Mouse (Mus musculus) heart, embryonic 14.5 days (tissue): ENCODE measurements around the gene Thra. TPM values are rescaled to one million over a fixed set of nuclear protein-coding genes. Genes with fewer than 3 reads are reported as not detected.

Experiments
- ATAC-seq: fragments of 200-750 bp; cut with Nextera tagmentation; 2 replicates; pipeline ENCODE4 v1.8.0; 2017; ENCODE audit warnings: low read depth, moderate TSS enrichment; ENCODE audit not compliant: insufficient number of reproducible peaks, insufficient read depth, low FRiP score
- H3K27ac ChIP-seq, 2 experiments: fragments of 200-500 bp in 1 of 2; fragments of 300-500 bp in 1 of 2; sonication (generic) in 1 of 2; replicated peaks in 1 of 2; 2 replicates each; pipeline ENCODE4 v1.5.1; 2012 to 2014; ENCODE audit warnings: low read depth in 2 of 2, low read length in 2 of 2, control low read depth in 1 of 2, mild to moderate bottlenecking in 1 of 2, mixed read lengths in 1 of 2; ENCODE audit not compliant: control insufficient read depth in 1 of 2, insufficient read depth in 1 of 2
- H3K27me3 ChIP-seq: fragments of 300-500 bp; sonication (generic); 2 replicates; pipeline ENCODE4 v1.6.1; 2014; ENCODE audit warnings: mild to moderate bottlenecking, low read length, control low read depth; ENCODE audit not compliant: control insufficient read depth, insufficient read depth
- H3K36me3 ChIP-seq: fragments of 300-500 bp; sonication (generic); 2 replicates; pipeline ENCODE4 v1.6.1; 2014; ENCODE audit warnings: mild to moderate bottlenecking, control low read depth, low read length, mixed read lengths; ENCODE audit not compliant: control insufficient read depth, insufficient read depth
- H3K4me1 ChIP-seq, 2 experiments: fragments of 200-500 bp in 1 of 2; fragments of 300-500 bp in 1 of 2; sonication (generic) in 1 of 2; 2 replicates each; pipeline ENCODE4 v1.6.1; 2012 to 2014; ENCODE audit warnings: low read length in 2 of 2, control low read depth in 1 of 2, mixed read lengths in 1 of 2; ENCODE audit not compliant: control insufficient read depth in 2 of 2, insufficient read depth in 2 of 2
- H3K4me2 ChIP-seq: fragments of 300-500 bp; sonication (generic); 2 replicates; pipeline ENCODE4 v1.6.1; 2014; ENCODE audit warnings: mild to moderate bottlenecking, low read length
- H3K4me3 ChIP-seq, 2 experiments: fragments of 200-500 bp in 1 of 2; fragments of 300-500 bp in 1 of 2; sonication (generic) in 1 of 2; 2 replicates each; pipeline ENCODE4 v1.5.1; 2012 to 2014; ENCODE audit warnings: low read length in 2 of 2, mild to moderate bottlenecking in 2 of 2, control low read depth in 1 of 2, low read depth in 1 of 2, moderate library complexity in 1 of 2; ENCODE audit not compliant: control insufficient read depth in 1 of 2, insufficient read depth in 1 of 2
- H3K9ac ChIP-seq: fragments of 300-500 bp; sonication (generic); 2 replicates; pipeline ENCODE4 v1.6.1; 2014; ENCODE audit warnings: mild to moderate bottlenecking, low read length
- H3K9me3 ChIP-seq: fragments of 300-500 bp; sonication (generic); 2 replicates; pipeline ENCODE4 v1.6.1; 2016; ENCODE audit warnings: low read length, control low read depth; ENCODE audit not compliant: control insufficient read depth
- WGBS: fragments of 180-500 bp; shearing (Covaris S2); extraction: QIAGEN DNeasy Blood & Tissue Kit; methylation state at CpG from one replicate; pipeline ENCODE4 v1.1.7; 2014; 5-methylcytosine and 5-hydroxymethylcytosine counted together
- polyA plus RNA-seq: library from polyadenylated mRNA; unstranded; fragments of >200 nt; fragmentation: Nextera tagmentation; extraction: Ambion mirVana; gene quantifications from 2 replicates; pipeline ENCODE4 v1.2.1, GENCODE M21; 2014

The Thra gene
- polyA plus RNA-seq, 1 experiment from 2014 or later = 55.6 TPM

GRCm38 (mm10) chr11:98746855-98747693, 6.6 kb downstream of the Thra start:
- H3K27me3 ChIP-seq = no peaks in the 10 kb centered on the region
- peaks cover 77 to 92% of the 10 kb centered on the region in 2 experiments for H3K4me1 ChIP-seq
- peak overlapping the region in 1 of 2 experiments; percentile 16; a peak in 2 of 4 replicates for H3K4me3 ChIP-seq
- H3K9ac ChIP-seq = peak overlapping the region; percentile 65
- peak overlapping the region; percentile 61 for H3K4me2 ChIP-seq
- 0 out of 2 replicates have a peak, but pooled peaks cover 3% of the 10 kb centered on the region for H3K36me3 ChIP-seq
- no peaks in the 10 kb centered on the region for H3K9me3 ChIP-seq
- ATAC-seq = peak; percentile 68
- WGBS = 6% methylated on average over 19 of the region's 19 CpGs
- peak overlapping the region; percentile 56 to 84 for H3K27ac ChIP-seq

- no peaks in the 10 kb centered on the region for H3K27me3 ChIP-seq
- H3K9me3 ChIP-seq = no peaks in the 10 kb centered on the region
- 33% methylated on average over 6 of the region's 6 CpGs for WGBS
- peaks cover 7% of the 10 kb centered on the region for H3K36me3 ChIP-seq
- no peak overlapping the region for H3K4me3 ChIP-seq
- H3K4me2 ChIP-seq = peak overlapping the region; percentile 60
- ATAC-seq = no peak
- peaks cover 83 to 98% of the 10 kb centered on the region in 2 experiments for H3K4me1 ChIP-seq
- peak overlapping the region; percentile 70 to 90 for H3K27ac ChIP-seq
- peak overlapping the region; percentile 63; the same call in 1 of the 2 replicates for H3K9ac ChIP-seq
These were observed 7.5 kb downstream of the Thra start for GRCm38 (mm10) chr11:98747804-98748505.

- H3K9ac ChIP-seq = peak overlapping the region; percentile 63
- H3K27ac ChIP-seq = peak overlapping the region; percentile 8 to 90; a peak in 3 of 4 replicates
- no peaks in the 10 kb centered on the region for H3K27me3 ChIP-seq
- no peak for ATAC-seq
- H3K36me3 ChIP-seq = peaks cover 15% of the 10 kb centered on the region
- WGBS = 22% methylated on average over 15 of the region's 15 CpGs
- peaks cover 82 to 99% of the 10 kb centered on the region in 2 experiments for H3K4me1 ChIP-seq
- H3K9me3 ChIP-seq = no peaks in the 10 kb centered on the region
- peak overlapping the region; percentile 60 for H3K4me2 ChIP-seq
- no peak overlapping the region for H3K4me3 ChIP-seq
These were observed 8.3 kb downstream of the Thra start for GRCm38 (mm10) chr11:98748506-98749416.

GRCm38 (mm10) chr11:98749716-98750115, 9.3 kb downstream of the Thra start:
- peaks cover 82 to 99% of the 10 kb centered on the region in 2 experiments for H3K4me1 ChIP-seq
- peak overlapping the region; percentile 83 to 90 for H3K27ac ChIP-seq
- WGBS = 14% methylated on average over 5 of the region's 5 CpGs
- H3K36me3 ChIP-seq = peaks cover 20% of the 10 kb centered on the region
- no peak for ATAC-seq
- H3K9me3 ChIP-seq = no peaks in the 10 kb centered on the region
- H3K4me3 ChIP-seq = no peak overlapping the region
- H3K27me3 ChIP-seq = no peaks in the 10 kb centered on the region
- peak overlapping the region; percentile 60 for H3K4me2 ChIP-seq
- H3K9ac ChIP-seq = peak overlapping the region; percentile 63; the same call in 1 of the 2 replicates

- Histone ChIP-seq H3K4me1 (peaks cover 81 to 98% of the 10 kb centered on the region in 2 experiments), H3K9ac (peak overlapping the region; percentile 62), H3K36me3 (peaks cover 20% of the 10 kb centered on the region), H3K27ac (peak overlapping the region; percentile 83 to 90), H3K9me3 (no peaks in the 10 kb centered on the region), H3K27me3 (no peaks in the 10 kb centered on the region), H3K4me2 (peak overlapping the region; percentile 60), H3K4me3 (peak overlapping the region in 1 of 2 experiments; percentile 14; a peak in 2 of 4 replicates)
- 20% methylated on average over 17 of the region's 17 CpGs for WGBS
- ATAC-seq = peak; percentile 40
These were observed 10.1 kb downstream of the Thra start for GRCm38 (mm10) chr11:98750351-98751201.

GRCm38 (mm10) chr11:98751221-98751782, 10.9 kb downstream of the Thra start:
- H3K27me3 ChIP-seq = no peaks in the 10 kb centered on the region
- peak; percentile 59 for ATAC-seq
- no peaks in the 10 kb centered on the region for H3K9me3 ChIP-seq
- peak overlapping the region; percentile 60 for H3K4me2 ChIP-seq
- peak overlapping the region; percentile 83 to 90 for H3K27ac ChIP-seq
- H3K9ac ChIP-seq = peak overlapping the region; percentile 62
- peaks cover 80 to 98% of the 10 kb centered on the region in 2 experiments for H3K4me1 ChIP-seq
- H3K4me3 ChIP-seq = peak overlapping the region in 1 of 2 experiments; percentile 14; a peak in 2 of 4 replicates
- WGBS = 3% methylated on average over 6 of the region's 6 CpGs
- peaks cover 25% of the 10 kb centered on the region for H3K36me3 ChIP-seq
